Mouse (Mus musculus) embryonic fibroblast, embryonic 13.5 days (primary cell): ENCODE results near the gene Plcl2.

Experiments
- CTCF ChIP-seq: IDR thresholded peaks from 2 replicates; pipeline ENCODE4 v1.5.1; 2011; ENCODE audit warnings: mild to moderate bottlenecking, control low read depth, low read length, moderate library complexity, borderline replicate concordance; ENCODE audit not compliant: insufficient read depth
- POLR2A ChIP-seq: IDR thresholded peaks from 2 replicates; pipeline ENCODE4 v1.6.1; 2011; ENCODE audit warnings: low read depth, mild to moderate bottlenecking, control low read depth, low read length, moderate library complexity

GRCm38 (mm10) chr17:50580416-50580815 is 71.2 kb downstream of the Plcl2 start:
- TF ChIP-seq POLR2A (no peak), CTCF (no peak)
